Mouse (Mus musculus): Measurements from ENCODE around the gene Apod.
"Not testable (repeated sequence)": the region's sequence is repeated elsewhere in the genome, so short reads cannot be mapped to it uniquely, and the experiment has no call there.

Gene Apod

DNA sequence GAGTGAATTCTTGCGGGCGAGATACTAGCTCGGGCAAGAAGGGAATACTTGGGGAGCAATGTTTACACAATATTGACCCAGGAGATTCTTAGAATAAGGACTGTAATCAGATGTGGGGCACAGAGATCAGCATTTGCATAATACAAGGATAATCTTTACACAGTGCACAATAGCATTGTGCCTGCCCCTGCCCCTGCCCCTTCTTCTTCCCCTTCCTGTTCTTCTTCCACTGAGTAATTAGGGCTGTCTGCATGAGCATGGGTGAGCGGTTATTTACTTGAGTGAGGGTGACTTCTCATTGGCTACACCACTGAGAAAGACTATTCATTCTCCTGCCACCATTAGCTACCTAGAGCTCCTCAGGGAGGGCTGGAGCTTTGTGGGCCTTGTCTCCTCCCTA, 6.9 kb upstream of the Apod start:
- DNase-seq (ENCODE audit: low spot score in 2 of 2): no peak

DNA sequence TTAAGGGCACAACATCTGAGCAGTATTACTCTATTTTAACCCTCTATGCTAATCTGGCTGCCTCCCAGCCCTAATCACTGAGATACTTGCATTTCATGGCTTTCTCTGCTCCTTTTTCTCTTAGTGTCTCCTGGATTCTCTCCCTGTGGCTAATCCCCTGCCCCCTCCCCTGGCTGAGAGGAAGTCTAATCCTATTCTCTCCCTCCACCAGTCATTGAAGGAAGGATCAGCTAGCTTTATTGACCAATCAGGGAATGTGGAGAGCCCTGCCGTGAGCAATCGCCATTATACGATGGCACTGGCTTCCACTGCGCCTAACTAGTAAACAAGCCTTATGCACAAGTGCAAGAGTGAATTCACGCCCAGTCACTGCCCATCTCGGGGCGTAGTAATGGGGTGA, 6.3 kb upstream of the Apod start:
- no peak for DNase-seq (ENCODE audit: low spot score in 2 of 2)

DNA sequence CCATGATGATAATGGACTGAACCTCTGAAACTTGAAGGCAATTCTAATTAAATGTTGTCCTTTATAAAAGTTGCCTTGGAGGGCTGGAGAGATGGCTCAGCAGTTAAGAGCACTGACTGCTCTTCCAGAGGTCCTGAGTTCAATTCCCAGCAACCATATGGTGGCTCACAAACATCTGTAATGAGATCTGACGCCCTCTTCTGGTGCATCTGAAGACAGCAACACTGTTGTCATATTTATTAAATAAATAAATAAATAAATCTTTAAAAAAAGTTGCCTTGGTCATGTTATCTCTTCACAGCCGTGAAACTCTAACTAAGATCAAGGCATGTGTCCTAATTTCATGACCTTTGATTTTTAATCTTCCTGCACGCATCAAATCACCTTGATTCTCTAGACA, 5.1 kb upstream of the Apod start:
- not testable (repeated sequence) for DNase-seq (ENCODE audit: low spot score in 2 of 2)

DNA sequence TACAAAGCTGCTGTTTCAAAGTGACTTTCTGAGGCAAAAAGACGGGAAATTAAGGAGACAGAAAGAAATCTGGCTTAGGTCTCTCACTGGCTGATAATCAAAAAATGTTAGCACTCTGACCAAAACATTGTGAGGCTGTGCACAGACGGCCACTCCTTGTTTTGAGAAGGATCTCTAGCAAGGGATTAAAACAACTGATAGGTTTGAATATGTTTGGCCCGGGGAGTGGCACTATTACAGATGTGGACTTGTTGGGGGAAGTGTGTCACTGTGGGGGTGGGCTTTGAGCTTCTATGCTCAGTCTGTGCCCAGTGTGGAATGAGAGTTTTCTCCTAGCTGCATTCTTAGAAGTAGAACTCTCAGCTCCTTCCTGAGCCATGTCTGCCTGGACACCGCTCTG, 4.7 kb upstream of the Apod start:
- DNase-seq (ENCODE audit: low spot score in 2 of 2): no peak

DNA sequence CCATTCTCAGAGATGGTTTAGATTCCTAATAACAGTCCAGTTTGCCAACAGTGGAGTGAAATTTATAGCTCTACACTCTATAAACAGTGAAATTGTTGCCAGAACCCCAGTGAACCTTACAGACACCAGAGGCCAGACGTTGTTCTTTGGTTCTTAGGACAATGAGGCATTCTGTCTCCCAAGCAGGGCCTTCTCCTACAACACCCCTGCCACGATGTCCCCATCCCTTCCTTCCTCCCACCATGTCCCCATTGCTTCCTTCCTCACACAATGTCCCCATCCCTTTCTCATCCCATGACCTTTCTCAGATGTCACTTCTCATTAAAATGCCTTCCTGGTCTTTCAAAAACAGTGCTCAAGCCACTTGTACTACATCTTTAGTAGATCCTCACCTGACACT, 3.8 kb upstream of the Apod start:
- DNase-seq (ENCODE audit: low spot score in 2 of 2): no peak

DNA sequence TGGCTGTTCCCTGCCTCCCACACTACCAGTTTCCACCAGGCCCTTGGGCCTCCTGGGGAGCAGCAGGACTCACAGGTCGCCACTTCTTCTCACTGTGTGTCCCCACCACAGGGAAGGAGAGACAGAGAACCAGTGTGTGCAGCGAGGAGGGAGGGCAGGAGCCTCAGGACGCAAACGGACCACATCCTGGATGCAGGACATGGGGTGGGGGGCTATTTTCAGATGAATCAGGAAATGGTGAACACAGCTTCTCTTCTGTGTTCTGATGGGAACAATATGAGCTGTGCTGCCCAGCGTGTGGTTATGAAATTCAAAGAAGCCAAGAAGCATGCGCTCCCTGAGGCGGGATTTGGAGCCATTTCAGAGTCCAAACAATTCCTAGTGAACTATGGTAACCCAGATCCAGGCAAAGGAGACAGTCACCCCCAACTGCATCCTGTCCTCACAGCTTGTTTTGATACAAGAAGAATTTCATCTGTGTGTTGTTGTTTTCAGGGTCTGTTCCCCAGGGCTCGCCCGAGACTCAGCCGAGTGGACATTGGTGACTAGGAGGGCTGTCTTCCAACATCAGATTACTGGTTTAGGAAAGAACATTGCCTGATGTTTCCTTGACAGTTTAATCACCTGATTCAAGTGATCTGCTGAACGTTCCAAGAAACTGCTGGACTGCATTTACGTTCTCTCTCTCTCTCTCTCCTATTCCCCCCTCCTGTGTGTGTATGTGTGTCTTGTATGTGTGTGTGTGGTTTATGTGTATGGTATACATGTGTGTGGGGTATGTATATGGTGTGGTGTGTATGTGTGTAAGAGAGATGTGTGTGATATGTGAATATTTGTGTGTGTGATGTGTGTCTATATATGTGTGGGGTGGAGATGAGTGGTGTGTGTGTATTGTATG, 1.9 kb upstream of the Apod start:
- not testable (repeated sequence) for DNase-seq (ENCODE audit: low spot score in 2 of 2)

DNA sequence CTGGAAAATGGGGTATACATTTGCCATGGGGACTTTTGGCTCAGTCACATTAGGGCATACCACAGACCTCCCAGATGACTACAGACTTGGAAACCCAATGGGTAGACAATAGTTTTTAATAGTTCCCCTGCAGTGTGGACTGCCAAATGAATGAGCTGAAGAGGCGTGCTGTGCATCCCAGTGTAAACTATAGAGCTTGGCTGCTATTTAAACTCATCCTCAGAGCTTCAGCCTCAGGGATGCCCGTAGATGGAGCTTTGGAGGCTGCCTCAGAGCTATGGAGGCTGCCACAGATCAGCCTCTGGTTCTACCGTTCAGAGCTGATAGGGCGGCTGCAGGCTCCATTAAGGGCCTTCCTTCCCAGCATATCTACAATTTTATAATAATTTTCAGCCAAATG, 686 bp upstream of the Apod start:
- no peak for DNase-seq (ENCODE audit: low spot score in 2 of 2)

DNA sequence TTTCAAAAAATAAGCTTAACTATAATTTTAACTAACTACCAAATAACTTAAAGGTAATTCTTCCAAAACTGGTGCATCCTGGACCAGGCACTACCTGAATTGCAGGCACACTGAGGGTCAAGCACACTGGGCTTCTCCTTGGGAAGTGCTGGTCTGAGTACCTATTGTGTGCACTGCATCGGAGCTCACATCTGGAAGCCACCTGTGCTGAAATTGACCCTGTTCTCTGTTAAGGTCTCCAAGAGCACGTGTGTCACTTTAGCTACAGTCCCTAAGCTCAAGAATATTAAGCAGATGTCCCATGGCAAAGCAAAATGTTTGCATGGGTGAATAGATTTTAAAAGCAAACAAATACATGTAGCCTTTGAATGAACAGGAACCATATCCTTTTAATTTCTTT, 997 bp downstream of the Apod start:
- DNase-seq (ENCODE audit: low spot score in 2 of 2): no peak

DNA sequence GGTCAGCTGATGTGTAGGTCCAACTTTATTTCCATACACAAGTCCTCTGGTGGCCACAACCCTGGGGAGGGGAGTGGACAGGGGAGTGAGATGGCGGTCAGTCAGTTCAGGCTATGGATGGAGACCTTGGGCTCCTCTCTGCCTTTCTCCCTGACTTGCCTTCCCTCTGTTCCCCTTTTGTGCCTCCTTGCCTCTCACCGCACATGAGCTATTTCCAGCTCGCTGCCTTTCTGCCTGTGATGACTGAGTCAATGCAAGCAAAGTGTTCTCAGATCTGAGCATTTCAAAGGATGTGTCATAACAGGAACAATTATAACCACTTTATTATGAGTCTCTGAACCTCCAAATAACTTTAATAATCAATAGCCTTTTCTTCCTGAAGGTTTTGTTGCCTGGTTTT, 2.3 kb downstream of the Apod start:
- no peak for DNase-seq (ENCODE audit: low spot score in 2 of 2)

DNA sequence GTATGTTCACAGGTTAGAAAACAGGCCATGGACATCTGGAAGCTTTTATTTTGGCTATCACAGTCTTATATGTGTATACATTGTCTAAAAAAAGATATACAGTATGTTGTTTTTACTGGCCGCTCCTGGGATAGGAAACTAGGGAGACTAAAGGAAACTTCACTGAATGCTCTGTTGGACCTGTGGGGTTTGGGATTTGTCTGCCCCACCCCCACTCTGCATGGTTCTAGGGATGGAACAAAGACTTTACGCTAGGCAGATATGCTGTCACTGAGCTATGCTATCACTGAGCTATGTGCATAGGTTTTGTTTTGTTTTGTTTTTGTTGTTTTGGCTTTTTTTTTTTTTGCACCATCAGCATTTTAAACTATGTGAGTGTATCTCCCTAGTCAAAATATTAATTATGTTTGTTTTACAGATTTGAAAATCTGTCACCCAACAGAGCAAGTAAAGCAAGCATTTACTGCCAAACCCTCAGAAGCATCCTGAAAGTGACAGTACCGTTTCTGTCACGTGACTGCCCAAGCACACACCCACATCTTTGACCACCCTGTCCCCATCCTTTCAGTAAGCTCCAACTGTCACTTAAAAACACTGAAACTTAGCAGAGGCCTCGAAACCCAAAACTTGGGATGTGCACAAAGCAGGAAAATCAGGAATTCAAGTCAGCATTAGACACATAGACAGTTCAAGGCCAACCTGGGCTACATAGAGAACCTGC, 9.2 kb downstream of the Apod start:
- no peak for DNase-seq (ENCODE audit: low spot score in 2 of 2)

DNA sequence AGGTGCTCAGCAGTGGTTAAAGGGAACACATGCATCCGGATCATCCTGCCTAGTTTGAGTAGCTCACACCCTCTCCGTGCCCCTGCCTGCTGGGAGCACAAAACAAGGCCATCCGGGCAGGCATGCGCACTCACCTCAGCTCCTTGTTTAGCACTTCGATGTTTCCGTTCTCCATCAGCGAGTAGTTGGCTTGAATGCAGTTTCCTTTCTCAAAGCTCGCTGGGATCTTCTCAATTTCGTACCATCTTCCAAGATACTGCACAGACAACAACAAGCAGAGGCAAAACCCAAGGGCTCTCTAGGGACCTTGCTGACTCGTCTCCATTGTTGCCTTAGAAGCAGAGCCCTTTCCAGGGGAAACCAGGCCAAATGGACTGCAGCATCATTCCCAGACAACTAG, 11.3 kb downstream of the Apod start:
- DNase-seq (ENCODE audit: low spot score in 2 of 2): no peak

DNA sequence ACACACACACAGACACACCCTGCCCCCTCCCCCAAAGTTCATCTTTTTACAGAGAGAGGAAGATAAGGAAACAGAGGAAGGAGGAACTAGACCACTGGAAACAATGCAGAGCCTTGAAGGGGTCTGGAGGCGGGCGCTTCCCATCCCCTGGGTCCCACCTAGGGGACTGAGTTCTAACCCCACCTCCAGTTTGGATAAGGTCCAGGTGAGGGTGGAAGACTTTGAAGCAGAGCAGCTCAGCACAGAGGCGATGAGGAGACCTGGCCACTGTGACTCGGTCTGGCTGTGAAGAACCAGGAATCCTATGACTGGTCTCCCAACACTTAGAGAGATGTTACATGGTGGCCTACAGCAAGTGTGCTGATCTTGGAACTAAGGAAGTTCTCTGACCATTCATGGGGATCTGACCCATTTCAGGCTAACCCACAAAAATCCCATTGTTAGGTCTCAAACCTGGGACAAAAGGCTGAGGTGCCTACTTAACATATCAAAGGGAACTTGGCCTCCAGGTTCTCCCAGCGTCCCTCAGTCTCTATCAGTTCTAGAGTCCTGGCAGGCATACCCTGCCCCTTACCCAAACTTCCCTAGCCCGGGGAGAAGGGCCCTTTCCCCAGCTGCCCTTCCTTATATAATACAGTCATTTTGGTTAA, 13.6 kb downstream of the Apod start:
- no peak for DNase-seq (ENCODE audit: low spot score in 2 of 2)

DNA sequence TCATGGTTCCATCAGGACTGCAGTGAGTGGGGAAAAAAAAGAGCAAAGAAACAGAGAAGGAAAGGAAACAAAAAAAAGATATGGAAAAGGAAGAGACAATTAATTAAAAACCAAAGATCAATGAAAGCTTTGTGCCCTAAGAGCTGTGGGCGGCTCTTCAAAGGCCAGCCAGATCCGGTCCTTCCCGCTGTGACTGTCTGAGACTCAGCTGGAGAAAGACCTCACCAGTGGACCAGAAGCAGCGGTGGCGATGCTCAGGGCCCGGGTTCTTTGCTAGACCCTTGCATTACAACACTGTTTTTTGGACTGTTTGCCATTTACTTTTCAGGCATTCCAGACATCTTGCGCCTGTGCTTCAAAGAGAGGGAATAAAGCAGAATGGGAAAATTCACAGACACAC, 14.1 kb downstream of the Apod start:
- DNase-seq (ENCODE audit: low spot score in 2 of 2): no peak

DNA sequence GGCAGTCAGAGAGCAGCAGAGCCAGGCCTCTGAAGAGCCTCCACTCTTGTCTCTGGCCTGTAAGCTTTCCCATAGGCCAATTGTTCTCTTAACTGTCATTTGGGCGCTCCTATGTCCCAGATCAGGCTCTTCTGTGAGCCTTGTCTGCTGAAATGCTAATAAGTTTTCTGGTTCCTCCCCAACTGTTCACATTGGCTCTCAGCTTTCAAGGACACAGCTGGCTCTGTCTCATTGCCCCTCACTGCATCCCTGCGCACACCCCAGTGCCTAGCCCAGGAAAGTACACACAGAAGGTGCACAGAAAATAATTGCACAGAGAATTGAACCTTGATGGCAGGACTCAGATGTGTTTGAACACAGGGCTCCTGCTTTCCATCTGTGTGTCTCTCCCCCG, 14.7 kb downstream of the Apod start:
- no peak for DNase-seq (ENCODE audit: low spot score in 2 of 2)

DNA sequence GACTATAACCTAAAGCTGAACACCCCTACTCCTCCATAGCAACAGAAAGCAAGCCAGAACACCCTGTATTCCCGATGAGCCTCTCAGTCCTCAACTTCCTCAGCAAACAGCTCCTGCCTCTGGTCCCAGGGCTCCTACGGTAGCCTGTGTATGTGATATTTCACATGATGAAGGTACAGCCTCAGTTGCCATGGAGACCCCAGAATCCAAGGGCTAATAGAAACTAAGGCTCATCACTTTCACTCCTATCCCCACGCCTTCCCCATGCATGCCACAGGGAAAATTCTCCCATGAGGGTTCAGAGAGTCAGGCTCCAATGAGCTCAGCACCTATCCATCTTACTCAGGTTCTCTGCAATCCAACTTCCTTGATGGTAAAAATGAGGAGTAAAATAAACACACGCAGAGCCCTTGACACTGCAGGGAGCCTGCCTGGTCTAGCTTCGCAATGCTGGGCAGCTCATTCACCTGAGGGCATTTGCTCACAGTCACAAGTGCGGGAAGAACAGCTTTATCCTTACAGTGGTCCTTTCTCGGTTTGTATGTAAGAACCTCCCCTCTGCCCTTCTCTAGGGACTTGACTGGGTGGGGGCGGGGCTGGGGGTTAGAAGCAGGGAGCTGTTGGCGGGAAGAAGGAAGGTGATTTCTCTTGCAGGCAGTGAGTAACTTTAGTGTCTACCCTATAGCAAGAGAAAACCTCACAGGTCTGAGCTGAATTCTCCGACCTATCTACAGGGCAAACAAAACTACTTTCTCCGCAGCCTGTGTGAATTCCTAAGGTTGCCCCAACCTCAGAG, 15.2 kb downstream of the Apod start:
- no peak for DNase-seq (ENCODE audit: low spot score in 2 of 2)

DNA sequence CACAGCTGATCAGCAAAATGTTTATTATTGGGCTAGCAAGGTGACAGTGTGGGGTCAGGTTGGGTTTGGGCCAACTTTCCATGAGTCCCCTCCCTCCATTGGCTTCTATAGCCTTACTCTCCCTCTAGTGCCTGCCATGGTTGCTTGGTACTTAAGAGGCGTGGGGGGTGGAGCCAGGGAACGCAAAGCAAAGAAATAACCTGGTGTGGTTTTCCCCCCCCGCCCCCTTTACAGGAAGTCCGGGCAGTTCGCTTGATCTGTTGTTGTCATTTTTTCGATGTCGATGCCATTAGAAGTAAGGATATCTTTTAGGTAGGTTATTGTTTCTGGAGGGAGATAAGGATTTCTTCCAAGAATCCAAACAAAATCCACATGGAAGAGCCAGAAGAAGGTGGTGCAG, 17.5 kb downstream of the Apod start:
- DNase-seq (ENCODE audit: low spot score in 2 of 2): peak in 1 of 2 experiments; percentile 22

DNA sequence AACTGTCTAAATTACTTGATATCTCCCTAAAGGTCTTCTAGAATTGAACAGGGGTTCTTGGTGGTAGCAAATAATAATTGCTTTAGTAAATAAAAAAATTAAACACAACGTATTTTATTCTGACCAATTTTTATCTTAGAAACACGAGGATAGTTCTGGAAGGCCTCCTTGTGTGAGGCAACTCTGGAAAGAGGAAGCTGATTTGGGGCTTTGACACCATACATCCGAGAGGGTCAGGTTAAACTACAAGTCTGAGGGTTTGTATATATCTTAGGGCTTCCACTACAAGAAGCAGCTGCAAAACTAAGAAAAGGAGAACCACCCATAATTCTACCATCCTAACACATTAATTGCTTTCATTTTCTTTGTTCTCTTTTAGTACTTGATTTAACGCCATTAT, 20.8 kb downstream of the Apod start:
- no peak for DNase-seq (ENCODE audit: low spot score in 2 of 2)

DNA sequence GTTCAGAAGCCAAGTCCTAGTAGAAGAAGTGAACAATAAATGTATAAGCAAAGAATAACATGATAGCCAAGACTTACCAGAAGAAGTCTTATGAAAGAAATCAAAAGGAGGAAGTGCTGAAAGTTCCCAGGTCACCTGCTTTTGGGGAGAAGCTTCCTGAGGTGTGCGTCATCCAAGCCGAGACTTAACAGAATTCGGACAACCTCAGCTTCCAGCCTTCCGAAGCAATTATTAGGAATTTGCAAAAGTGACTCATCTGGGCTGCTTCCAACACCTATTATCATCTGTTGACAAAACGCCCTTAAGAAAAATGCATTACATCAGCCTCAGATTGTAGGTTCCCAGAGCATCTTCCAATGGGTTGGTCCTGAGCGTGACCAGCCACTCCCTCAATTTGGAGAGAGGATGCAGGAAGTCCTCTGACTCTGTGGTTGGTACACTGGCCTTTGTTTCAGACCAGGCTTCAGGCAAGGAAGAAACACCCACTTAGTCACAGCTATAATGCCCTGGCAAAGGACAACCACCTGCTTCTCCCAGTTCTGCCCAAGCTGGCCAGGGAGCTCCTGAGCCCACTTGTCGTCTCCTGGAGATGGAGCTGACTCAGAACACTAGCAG, 23.8 kb downstream of the Apod start:
- DNase-seq (ENCODE audit: low spot score in 2 of 2): no peak

DNA sequence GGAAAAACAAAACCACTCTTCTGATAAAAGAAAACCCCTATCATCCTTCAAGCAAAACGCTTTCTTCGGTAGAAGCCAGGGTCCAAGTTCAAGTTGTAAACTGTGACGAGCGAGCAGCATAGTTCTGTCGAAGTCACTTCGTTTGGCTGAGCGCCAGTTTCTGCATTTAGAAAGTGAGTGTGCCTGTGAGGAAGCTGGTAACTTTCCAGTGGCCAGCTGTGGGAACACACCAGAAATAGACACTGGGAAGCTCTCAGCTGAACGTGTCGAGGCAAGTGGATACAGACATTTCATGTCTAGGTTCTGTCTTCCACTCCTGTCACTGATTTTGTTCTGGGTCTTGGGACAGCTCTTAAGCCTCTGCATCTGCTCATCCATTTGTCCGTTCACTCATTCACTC, 24.3 kb downstream of the Apod start:
- peak in 1 of 2 experiments; percentile 62 for DNase-seq (ENCODE audit: low spot score in 2 of 2)

DNA sequence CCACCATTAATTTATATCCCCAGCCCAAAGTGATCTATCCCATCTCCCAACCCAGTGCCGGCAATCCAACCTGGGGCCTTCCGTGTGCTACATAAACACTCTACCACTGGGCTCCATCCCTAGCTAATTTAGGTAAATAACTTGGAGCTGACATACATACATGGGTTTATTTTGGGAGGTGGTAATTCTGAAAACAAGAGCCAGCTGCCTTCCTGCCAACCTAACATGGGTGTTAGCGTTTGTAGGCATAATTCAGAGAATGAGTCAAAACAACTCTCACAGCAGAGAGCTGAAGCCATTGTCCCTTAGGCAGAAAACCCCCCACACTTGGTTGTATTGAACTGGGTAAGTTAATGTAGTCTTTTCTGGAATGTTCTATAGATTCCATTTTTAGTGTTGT, 26.9 kb downstream of the Apod start:
- no peak for DNase-seq (ENCODE audit: low spot score in 2 of 2)

DNA sequence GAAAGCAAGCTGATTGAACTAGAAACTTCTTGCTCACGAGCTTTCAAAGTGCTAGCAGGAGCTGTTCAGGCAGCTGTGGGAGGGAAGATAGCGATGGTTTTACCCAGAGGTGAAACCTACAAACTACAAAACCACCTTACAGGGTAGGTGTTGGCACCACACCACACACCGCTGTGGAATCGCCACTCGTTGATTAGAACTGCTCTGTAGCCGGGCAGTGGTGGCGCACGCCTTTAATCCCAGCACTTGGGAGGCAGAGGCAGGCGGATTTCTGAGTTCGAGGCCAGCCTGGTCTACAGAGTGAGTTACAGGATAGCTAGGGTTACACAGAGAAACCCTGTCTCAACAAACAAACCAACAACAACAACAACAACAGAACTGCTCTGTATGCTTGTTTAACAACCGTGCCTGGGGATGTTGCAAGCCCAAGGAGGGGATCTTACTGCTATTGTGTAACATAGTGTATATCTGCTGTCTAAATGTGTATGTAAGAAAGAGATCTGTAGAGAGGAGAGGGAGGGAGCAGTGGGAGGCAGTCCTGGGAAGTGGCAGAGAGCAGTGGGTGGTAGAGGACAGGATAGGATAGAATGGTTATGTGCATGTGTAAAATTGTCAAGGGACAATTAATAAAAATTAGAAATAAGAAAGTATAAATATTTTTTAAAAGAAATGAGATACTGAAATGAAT, 27.7 kb downstream of the Apod start:
- DNase-seq (ENCODE audit: low spot score in 2 of 2): no peak

Data from spleen, postnatal 10 days (tissue).